Mouse (Mus musculus) adrenal gland, postnatal 36 days (tissue): ENCODE results near the gene Ctnnd1. TPM values are rescaled to one million over a fixed set of nuclear protein-coding genes. Genes with fewer than 3 reads are reported as not detected.
"Not testable (repeated sequence)": the region's sequence is repeated elsewhere in the genome, so short reads cannot be mapped to it uniquely, and the experiment has no call there.

Experiments used
- DNase-seq, 2 experiments: peaks; one replicate each; pipeline ENCODE4 v3.0.0; 2021; ENCODE audit warnings: mixed read lengths in 1 of 2
- long read RNA-seq, 2 experiments: library from polyadenylated mRNA; stranded (forward); transcript quantifications; one replicate each; pipeline ENCODE4 v2.0.0; 2021; ENCODE audit warnings: borderline sequencing depth in 2 of 2
- total RNA-seq, 2 experiments: library from RNA; stranded (reverse); gene quantifications; 2 replicates each; pipeline ENCODE4 v1.2.3; 2021

Gene Ctnnd1
- total RNA-seq, result 100 to 1,000 TPM; 135 to 142 TPM
- long read RNA-seq, experiment 1, partial matches to known transcripts, result 1 of 10 reads
- long read RNA-seq, experiment 1, other reads (novel, unspliced or antisense), result 9 of 10 reads
- long read RNA-seq, experiment 2, partial matches to known transcripts, result 1 of 4 reads
- long read RNA-seq, experiment 2, other reads (novel, unspliced or antisense), result 3 of 4 reads

- peak; percentile 87 to 88 for DNase-seq
Observed at GRCm38 (mm10) chr2:84650464-84651195, at the start of gene Ctnnd1. Gene Ctnnd1, minus strand, starts transcription at chr2:84650765.

GRCm38 (mm10) chr2:84695007-84695695 is 44.6 kb upstream of the Ctnnd1 start:
- DNase-seq, result no peak

- no peak for DNase-seq
Observed at GRCm38 (mm10) chr2:84690050-84690449, 39.5 kb upstream of the Ctnnd1 start.

DNA sequence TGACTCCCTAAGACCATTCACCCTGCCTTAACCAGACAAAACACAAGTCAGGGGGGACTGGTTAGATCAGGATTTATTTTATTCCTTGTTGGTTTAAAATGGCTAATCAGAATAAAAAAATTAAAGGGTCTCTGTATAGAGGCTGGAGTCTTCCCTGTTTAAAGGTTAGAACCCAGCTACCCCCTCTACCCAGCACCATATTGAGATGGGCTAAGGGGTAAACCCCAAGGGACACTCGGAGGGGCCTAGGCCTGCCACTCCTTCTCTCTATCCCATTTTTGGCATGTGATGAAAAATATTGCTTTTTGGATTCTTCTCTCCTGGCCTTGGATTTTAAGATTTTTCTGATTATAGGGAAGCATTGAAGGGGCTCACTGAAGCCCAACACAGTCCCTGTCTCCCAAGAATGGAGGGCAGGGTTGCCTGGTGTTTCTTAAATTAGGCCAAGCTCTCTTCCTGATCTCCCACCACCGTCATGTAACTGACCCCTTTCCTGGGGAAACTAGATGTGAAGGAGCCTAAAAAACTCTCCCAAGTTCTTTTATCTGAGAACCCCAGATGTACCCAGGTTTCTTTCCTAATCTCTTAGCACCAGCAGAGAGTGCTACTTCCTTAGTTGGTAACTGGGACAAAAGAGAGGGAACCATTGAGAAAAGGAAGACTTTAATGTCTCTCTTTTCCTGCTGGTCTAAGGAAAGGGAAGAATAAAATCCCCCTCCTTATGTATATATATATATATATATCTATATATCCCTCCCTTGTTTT is 37.7 kb upstream of the Ctnnd1 start:
- DNase-seq, result no peak

DNA sequence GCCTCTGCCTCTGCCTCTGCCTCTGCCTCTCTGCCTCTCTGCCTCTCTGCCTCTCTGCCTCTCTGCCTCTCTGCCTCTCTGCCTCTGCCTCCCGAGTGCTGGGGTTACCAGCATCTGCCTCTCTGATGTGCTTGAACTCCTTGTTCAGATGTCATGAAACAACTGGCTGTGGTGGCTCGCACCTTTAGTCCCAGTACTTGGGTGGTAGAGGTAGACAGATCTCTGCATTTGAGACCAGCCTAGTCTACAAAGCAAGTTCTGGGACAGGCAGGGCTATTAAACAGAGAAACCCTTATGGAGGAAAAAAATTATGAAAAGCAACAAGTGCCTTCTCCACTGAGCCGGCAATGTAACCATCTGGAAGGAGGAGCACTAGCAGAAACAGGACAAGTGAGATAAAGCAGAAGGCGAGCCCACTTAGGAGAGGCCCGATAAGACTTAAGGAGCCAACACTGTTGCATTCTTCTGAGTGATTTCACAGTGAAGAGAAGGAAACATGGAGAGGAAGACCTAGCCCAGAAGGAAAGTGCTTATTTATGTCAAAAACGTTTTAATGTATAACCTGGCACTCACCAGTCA is 32.1 kb upstream of the Ctnnd1 start:
- DNase-seq, result no peak

- DNase-seq, result no peak
Observed at GRCm38 (mm10) chr2:84679016-84679415, 28.5 kb upstream of the Ctnnd1 start, which contains the start of gene Tmx2. Gene Tmx2, minus strand, starts transcription at chr2:84679140.

GRCm38 (mm10) chr2:84677968-84678880 is 27.7 kb upstream of the Ctnnd1 start, which contains the start of the genes Gm28635 and Med19:
Gene Gm28635, minus strand, starts transcription at chr2:84678041.
Gene Med19, plus strand, starts transcription at chr2:84678402.
- peak; percentile 91 to 92 for DNase-seq

DNA sequence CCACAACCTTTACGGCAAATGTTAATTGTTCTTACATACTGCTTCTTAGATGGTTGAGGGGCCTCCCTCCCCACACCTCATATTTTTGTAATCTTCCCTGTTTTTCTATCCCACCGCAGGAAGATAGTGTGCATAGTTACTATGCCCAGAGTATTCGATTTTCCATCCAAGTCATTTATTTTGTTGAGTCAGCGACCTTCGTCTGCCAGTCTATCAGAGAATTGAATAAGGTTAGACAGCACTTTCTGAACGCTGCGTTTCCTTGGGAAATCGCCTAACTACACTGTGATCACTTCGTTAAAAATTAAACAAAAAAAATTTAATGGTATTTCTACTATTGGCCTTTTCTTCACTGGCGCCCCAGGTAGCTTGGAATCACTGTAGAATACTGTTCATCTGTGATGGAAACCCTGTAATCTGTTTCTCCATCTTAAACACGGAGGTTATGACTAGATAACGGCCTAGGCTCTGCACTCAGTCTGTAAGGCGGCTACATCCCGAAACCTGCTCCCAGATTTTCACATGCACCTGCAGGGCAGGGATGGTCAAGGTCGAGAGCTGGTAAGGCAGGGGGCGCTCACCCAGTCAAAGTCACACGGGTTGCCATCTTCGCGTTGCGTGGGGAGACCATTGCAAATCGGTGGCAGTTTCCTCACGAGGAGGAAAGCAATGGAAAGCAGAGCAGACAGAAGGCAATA is 26.9 kb upstream of the Ctnnd1 start:
- no peak for DNase-seq

- not testable (repeated sequence) for DNase-seq
Observed at GRCm38 (mm10) chr2:84671535-84671934, 21.0 kb upstream of the Ctnnd1 start.

- DNase-seq, result peak; percentile 84 to 89
Observed at GRCm38 (mm10) chr2:84670569-84670933, 20.0 kb upstream of the Ctnnd1 start, which contains the start of gene Selenoh. Gene Selenoh, minus strand, starts transcription at chr2:84670770.

DNA sequence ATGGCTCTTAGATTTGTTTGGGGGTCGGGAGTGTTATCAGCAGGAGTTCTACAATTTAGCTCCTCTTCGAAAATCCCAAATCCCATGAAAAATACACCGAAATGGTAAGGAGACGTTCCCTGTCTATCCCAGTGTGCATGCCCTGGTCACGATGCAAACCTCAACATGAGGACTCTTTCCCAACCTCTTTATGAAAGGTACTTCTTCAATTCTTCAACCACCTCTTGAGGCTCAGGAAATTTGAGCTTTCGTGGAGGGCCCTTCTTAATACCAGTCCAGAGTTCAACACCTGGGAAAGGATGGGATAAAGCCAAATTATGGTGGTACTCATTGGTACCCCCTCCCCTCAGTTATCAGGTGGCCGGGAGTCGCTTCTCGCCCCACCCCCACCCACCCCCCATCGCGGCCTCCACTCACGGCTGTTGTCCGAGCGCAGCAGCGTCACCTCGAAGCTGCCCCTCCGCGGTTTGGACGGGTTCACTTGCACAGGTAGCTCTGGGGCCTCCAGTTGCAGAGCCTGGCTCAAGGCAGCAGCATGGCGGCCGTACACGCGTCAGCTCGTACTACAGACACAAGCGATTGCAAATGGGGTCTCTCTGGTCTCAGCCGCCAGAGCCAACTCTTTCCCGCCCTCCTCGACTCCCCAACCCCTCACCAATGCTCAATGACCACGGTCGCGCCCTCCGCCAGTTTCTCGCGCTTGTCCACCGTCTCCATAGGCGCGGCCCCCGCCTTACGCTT is 19.4 kb upstream of the Ctnnd1 start:
- DNase-seq, result peak; percentile 45 to 58

DNA sequence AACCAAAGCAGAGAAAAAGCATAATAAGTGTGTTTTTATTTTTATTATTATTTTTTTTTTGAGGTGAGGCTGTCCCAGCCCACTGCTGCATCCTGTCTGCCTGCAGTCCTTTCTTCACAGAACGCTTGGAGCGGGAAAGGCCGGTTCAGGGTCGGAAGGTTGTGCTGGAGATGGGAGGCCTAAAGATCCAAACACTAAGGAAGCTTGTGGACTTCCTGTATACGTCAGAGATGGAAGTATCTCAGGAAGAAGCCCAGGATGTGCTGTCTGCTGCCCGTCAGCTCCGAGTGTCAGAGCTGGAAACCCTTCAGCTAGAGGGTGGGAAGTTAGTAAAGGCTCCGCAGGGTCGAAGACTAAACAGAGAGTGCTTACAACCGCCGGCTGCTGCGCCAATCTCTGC is 15.5 kb upstream of the Ctnnd1 start:
- DNase-seq, result peak in 1 of 2 experiments; percentile 27

GRCm38 (mm10) chr2:84662866-84663265 is 12.3 kb upstream of the Ctnnd1 start:
- peak; percentile 60 to 70 for DNase-seq

- peak; percentile 28 to 59 for DNase-seq
Observed at GRCm38 (mm10) chr2:84660253-84660652, 9.7 kb upstream of the Ctnnd1 start.

GRCm38 (mm10) chr2:84658806-84659205 is 8.2 kb upstream of the Ctnnd1 start, which contains the start of gene Btbd18:
Gene Btbd18, plus strand, starts transcription at chr2:84659079.
- DNase-seq, result no peak

- DNase-seq, result no peak
Observed at GRCm38 (mm10) chr2:84655864-84656263, 5.3 kb upstream of the Ctnnd1 start.

- no peak for DNase-seq
Observed at GRCm38 (mm10) chr2:84653354-84653753, 2.8 kb upstream of the Ctnnd1 start.

- DNase-seq, result peak in 1 of 2 experiments; percentile 44
Observed at GRCm38 (mm10) chr2:84649674-84650073, 891 bp downstream of the Ctnnd1 start.

GRCm38 (mm10) chr2:84648369-84648768 is 2.2 kb downstream of the Ctnnd1 start:
- DNase-seq, result no peak
